Mouse (Mus musculus): ENCODE data around the gene Nod2. TPM values are rescaled to one million over a fixed set of nuclear protein-coding genes. Genes with fewer than 3 reads are reported as not detected.
"Not testable (repeated sequence)": the region's sequence is repeated elsewhere in the genome, so short reads cannot be mapped to it uniquely, and the experiment has no call there.

Gene Nod2
- polyA plus RNA-seq, 1 experiment from 2014 or later, result 0.20 TPM

DNA sequence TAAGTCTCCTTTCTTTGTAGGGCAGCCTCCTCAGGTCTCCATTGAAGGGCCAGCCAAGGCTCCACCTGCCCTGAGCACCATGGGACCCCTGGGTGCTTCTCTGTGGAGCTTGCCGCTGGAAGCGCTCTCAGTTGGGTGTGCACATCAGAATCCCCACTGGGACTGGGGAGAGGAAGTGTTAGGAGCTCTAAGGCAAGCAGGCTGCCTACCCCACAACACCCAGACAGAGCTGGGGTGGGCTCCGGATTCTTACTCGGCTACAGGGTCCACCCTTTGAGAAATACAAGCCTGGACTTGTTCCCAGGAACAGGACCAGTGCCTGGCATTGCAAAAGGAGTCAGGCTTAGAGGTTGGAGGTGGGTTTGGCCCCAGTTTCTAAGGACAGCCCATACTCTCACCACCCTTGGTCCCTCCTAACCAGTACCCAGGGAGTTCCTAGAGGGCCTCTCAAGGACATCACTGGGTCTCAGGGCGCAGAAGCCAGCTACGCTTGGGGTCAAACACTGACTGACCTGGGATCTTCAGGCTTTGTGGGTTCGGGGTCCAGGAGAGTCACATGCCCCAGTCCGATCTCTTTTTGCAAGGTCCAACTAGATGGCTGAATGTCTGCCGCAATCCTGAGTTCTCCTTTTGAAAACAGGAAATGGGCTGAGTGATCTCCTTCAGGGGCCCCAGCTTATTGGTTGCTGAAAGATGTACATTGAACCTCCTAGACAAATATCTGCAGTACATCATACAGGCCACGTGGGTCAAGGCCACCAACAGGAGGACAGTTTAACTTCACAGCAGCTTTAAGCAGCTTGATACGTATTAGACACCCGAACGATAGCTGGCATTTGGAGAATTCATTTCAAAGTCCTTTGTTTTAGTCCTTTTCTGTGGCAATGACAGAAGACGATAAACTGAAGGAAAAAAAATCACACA, 11.4 kb upstream of the Nod2 start, which contains the start of gene Snx20:
TSS of gene Snx20 (minus strand) at position 655 of the 924 bp plus-strand sequence.
- no peaks in the 10 kb centered on the region for H3K4me1 ChIP-seq
- no peak within 1 kb of the TSS for H3K4me2 ChIP-seq (replicated peaks)
- WGBS, result 88% methylated on average over 14 of the region's 14 CpGs
- no peaks in the 10 kb centered on the region for H3K9me3 ChIP-seq
- no peaks in the 10 kb centered on the region for H3K27me3 ChIP-seq
- no peak for ATAC-seq (replicated peaks)
- H3K9ac ChIP-seq (replicated peaks), result no peak within 1 kb of the TSS
- no peak within 1 kb of the TSS for H3K27ac ChIP-seq (replicated peaks)
- H3K4me3 ChIP-seq, result no peak within 1 kb of the TSS
- no peaks in the 10 kb centered on the region for H3K36me3 ChIP-seq

DNA sequence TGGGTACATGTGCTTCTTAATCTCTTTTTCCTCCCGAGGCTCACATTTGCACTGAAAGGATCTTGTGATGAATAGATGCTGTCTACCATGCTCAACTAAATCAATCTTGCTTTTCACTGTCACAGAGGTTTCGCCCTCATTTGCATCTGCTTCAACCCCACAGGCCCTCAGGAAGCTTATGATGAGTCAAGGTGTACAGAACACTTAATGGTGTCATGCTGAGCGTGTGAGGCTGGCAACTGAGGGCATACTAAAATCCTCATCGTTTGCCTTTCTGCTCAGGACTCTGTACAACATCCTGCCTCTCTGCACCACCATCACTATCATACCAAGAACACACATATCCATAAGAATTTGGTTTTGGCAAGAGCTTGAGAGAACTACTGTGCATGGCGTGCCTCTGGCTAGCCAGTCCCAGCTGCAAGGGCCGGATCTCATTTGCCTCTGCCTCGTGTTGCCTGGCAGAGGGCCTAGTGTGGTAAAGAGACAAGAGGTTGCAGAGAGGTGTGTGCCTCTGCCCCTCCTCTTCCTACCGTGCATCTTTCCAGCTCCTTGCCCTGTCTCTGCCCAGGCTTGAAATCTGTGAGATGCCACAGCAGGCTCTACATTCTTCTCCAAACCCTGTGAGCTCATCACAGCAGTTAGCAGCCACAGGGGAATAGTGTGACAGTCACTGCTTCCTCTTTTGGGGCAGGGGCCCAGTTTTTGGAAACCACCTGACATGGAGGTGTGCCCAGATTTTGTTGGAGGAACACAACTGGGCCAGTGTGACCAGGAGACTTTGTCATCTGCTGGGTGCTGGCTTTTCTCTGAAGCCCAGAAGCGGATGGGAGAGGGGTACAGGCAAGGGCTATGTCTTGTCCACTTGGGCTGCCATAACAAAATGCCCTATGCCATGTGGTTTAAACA, 9.8 kb upstream of the Nod2 start:
- Histone ChIP-seq H3K27ac (replicated peaks) (no peak overlapping the region), H3K9ac (replicated peaks) (no peak overlapping the region)
- WGBS, result 61% methylated on average over 9 of the region's 9 CpGs

DNA sequence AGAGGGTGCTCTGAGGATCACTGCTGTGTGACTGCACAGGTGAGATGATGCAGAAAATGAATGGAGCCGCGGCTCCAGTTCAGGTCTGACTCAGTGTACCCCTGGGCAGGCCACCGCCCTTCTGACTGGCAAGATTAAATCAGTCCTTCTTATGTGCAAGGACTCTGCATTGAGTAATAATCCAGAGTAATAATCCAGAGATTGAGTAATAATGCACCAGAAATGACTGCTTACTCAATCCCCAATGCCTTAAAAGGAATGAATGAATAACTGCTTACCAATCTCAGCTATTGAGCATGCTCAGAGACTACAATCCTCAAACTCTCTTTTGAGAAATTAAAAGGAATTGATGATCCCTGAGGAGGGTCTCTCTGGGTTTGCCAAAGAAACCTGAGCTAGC, 8.2 kb upstream of the Nod2 start:
- 96% methylated on average over 3 of the region's 3 CpGs for WGBS
- ATAC-seq (replicated peaks), result no peak
- no peak overlapping the region for H3K4me3 ChIP-seq

More for the DNA sequence above, 9.8 kb upstream of the Nod2 start:
- no peaks in the 10 kb centered on the region for H3K4me1 ChIP-seq
- ATAC-seq (replicated peaks), result no peak
- no peaks in the 10 kb centered on the region for H3K36me3 ChIP-seq
- no peaks in the 10 kb centered on the region for H3K9me3 ChIP-seq
- no peak overlapping the region for H3K4me3 ChIP-seq
- H3K27me3 ChIP-seq, result no peaks in the 10 kb centered on the region
- no peak overlapping the region for H3K4me2 ChIP-seq (replicated peaks)

DNA sequence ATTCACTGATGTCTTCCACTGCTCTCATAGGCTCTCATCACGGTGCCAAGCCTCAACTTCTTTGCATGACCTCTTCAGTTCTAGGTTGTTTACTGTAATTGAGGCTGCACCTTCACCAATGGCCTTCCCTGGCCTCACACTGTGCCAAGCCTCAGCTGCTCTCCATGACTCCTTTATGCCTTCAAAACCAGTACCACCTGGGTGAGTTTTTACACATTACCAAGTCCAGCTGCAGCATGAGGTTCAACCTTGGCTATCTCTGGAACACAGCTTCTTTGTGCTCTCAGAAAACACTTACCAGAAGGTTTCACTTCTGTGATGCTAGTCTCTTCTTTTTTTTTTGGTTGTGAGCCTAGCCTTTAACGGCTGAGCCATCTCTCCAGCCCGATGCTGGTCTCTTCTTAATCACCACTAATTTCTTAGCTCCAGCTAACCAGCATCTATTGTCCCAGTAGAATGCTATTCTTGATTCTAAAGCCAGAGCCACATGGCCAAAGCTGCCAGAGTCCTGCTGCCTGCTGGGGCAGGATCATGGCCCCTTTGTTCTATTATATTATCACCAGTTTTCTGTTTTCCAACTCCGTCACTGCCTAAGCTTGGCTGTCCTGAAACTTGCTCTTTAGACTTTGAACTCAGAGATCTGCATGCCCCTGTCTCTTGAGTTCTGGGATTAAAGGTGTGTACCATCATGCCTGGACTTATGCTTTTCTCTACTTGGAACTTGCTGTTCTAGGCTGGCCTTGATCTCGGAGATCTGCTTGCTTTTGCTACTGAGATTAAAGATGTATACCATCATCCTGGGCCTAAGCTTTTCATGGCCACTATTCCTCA, 4.2 kb upstream of the Nod2 start:
- no peak for ATAC-seq (replicated peaks)
- Histone ChIP-seq H3K9ac (replicated peaks) (no peak overlapping the region), H3K4me3 (no peak overlapping the region), H3K9me3 (no peaks in the 10 kb centered on the region), H3K4me2 (replicated peaks) (no peak overlapping the region), H3K27me3 (no peaks in the 10 kb centered on the region), H3K36me3 (no peaks in the 10 kb centered on the region), H3K27ac (replicated peaks) (no peak overlapping the region), H3K4me1 (peaks cover 6% of the 10 kb centered on the region)
- WGBS, result 36% methylated on average over 5 of the region's 5 CpGs

More for the DNA sequence above, 8.2 kb upstream of the Nod2 start:
- no peak overlapping the region for H3K27ac ChIP-seq (replicated peaks)
- no peaks in the 10 kb centered on the region for H3K36me3 ChIP-seq
- H3K4me2 ChIP-seq (replicated peaks), result no peak overlapping the region
- no peaks in the 10 kb centered on the region for H3K27me3 ChIP-seq
- H3K9ac ChIP-seq (replicated peaks), result no peak overlapping the region
- no peaks in the 10 kb centered on the region for H3K4me1 ChIP-seq
- no peaks in the 10 kb centered on the region for H3K9me3 ChIP-seq

DNA sequence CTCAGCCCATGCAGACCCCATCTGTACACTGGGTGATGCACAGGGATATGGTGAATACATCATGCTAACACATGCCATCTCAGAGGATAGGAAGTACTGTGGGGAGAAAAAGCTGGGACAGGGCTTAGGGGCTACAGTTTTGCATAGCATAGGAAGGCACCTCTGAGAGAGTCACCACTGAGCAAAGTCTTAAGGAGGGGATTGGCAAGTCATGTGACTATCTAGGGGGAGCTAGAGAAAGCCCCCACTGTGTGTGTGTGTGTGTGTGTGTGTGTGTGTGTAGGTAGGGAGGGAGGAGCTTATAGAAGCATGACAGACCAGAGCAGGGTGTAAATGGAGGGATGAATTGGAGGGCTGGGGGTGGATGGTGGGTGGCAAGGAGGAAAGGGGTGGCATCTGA, 1.2 kb downstream of the Nod2 start:
- H3K9ac ChIP-seq (replicated peaks), result no peak overlapping the region
- no peak overlapping the region for H3K4me2 ChIP-seq (replicated peaks)
- no peak overlapping the region for H3K4me3 ChIP-seq
- H3K36me3 ChIP-seq, result no peaks in the 10 kb centered on the region
- H3K27me3 ChIP-seq, result 0 out of 2 replicates have a peak, but pooled peaks cover 3% of the 10 kb centered on the region
- no peak overlapping the region for H3K27ac ChIP-seq (replicated peaks)
- no peak for ATAC-seq (replicated peaks)
- peaks cover 6% of the 10 kb centered on the region for H3K4me1 ChIP-seq
- no peaks in the 10 kb centered on the region for H3K9me3 ChIP-seq

DNA sequence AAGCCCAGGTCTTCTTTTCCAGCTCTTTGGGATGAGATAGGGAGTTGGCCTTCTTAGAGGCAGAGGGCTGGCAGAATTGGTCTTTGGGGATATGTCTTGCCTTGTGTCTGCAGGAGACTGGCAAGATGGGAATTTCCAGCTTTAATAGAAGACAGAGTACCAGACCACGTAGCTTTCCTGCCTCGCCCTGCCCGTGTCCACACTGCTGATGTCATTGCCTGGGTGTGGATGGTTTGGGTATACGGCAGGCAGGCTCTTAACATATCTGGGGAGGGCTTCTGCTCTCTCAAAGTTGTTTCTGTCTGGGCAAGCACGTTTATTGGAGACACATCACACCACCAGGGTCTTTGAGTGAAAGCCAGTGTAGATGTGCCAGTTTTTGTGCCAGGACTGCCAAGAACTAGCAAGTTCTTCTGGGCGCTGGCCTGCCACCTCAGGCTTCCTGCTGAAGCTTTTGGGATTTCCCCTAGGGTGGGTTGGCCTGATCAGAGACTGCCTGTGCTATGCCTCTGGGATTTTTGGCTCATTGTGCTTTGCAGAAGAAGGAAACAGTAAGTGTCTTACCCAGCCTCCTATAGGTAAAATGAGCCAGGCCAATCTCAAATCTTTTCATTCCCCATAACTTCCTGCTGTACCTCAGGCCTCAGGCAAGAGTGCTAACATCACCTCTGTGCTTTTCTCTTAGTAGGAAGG, 3.0 kb downstream of the Nod2 start:
- WGBS, result 77% methylated on average over 6 of the region's 6 CpGs
- no peak for ATAC-seq (replicated peaks)
- no peak overlapping the region for H3K4me3 ChIP-seq
- H3K4me1 ChIP-seq, result peaks cover 6% of the 10 kb centered on the region
- H3K27me3 ChIP-seq, result 0 out of 2 replicates have a peak, but pooled peaks cover 3% of the 10 kb centered on the region
- H3K9me3 ChIP-seq, result no peaks in the 10 kb centered on the region
- no peak overlapping the region for H3K4me2 ChIP-seq (replicated peaks)
- H3K27ac ChIP-seq (replicated peaks), result no peak overlapping the region
- no peaks in the 10 kb centered on the region for H3K36me3 ChIP-seq
- no peak overlapping the region for H3K9ac ChIP-seq (replicated peaks)

DNA sequence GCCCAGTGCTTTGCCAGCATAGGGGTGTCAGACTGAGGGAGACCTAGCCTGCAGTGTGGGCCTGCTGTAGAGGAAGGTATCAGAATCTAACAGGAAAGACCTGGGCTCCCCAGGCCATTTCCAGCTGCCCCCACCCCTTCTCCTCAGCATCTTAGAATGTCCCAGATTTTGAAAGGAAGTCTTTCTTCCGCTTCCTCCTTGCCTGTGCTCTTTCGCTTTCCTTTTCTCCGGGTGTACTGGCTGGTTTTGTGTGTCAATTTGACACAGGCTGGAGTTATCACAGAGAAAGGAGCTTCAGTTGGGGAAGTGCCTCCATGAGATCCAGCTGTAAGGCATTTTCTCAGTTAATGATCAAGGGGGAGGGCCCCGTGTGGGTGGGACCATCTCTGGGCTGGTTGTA, 4.0 kb downstream of the Nod2 start:
- not testable (repeated sequence) for H3K36me3 ChIP-seq; H3K4me2 ChIP-seq (replicated peaks); H3K4me1 ChIP-seq; H3K27ac ChIP-seq (replicated peaks); H3K27me3 ChIP-seq; ATAC-seq (replicated peaks); H3K9ac ChIP-seq (replicated peaks); H3K4me3 ChIP-seq; H3K9me3 ChIP-seq
- 69% methylated on average over 4 of the region's 4 CpGs for WGBS

DNA sequence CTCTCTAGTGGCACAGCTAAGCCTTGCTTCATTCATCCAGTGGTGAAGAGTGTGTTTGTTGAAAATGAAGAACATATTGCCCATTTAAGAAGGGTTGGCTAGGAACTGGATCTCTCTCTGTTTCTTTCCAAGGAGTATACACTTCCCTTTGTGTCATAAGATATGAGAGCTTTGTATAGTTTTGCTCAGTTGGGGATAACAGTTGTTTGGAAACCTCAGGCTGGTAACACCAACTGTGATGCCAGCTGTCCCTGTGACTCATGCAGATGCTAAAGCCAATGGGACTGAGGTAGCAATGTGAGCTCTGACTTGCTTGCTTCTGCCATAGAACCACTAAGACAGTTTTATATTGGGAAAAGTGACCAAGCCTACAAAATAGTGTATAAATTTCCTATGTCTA, 8.2 kb downstream of the Nod2 start:
- Histone ChIP-seq H3K9me3 (no peaks in the 10 kb centered on the region), H3K4me1 (no peaks in the 10 kb centered on the region), H3K9ac (replicated peaks) (no peak overlapping the region), H3K36me3 (no peaks in the 10 kb centered on the region), H3K27ac (replicated peaks) (no peak overlapping the region), H3K4me3 (no peak overlapping the region), H3K4me2 (replicated peaks) (no peak overlapping the region), H3K27me3 (0 out of 2 replicates have a peak, but pooled peaks cover 3% of the 10 kb centered on the region)
- ATAC-seq (replicated peaks), result no peak

DNA sequence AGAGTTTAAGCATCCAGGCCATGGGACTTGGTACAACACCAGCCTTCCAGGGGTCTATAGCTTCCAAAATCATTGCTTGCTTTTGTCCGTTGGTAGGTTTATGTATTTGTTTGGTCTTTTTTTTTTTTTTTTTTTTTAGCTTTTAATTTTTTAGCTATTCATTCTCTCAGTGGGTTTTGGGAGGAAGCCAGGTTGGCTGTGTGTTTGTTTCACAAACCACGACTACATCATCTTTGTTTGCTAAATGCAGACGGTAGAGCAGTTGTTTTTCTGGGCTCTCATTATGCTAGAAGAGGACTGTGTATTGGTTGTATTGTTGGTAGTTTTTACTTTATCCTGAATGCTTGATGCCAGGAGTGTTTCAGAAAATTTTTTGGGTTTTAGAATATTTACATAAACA, 12.8 kb downstream of the Nod2 start:
- no peak overlapping the region for H3K27ac ChIP-seq (replicated peaks)
- H3K36me3 ChIP-seq, result no peaks in the 10 kb centered on the region
- no peaks in the 10 kb centered on the region for H3K9me3 ChIP-seq
- H3K4me3 ChIP-seq, result no peak overlapping the region
- H3K9ac ChIP-seq (replicated peaks), result no peak overlapping the region
- 45% methylated on average over 3 of the region's 3 CpGs for WGBS
- no peak overlapping the region for H3K4me2 ChIP-seq (replicated peaks)
- H3K27me3 ChIP-seq, result no peaks in the 10 kb centered on the region
- H3K4me1 ChIP-seq, result no peaks in the 10 kb centered on the region
- ATAC-seq (replicated peaks), result no peak

DNA sequence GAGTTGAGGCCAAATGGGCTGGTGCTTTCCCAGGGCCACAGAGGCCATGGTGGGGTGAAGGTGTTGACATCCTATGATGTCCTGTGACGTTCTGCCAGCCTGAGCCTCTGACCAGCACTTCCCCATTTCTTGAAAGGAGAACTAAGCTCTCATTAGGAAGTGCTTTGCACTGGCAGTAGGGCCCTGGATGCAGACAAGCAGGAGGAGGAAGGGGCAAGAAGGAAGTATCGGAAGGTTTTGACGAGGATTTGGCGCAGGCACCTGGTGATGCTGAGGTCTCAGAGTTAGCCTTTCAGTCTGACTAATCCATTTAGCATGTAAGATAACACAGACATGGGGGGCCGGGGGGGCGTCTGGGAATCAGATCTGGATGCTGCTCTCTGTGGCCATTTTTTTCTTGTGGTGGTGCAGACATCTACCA, 15.3 kb downstream of the Nod2 start:
- Histone ChIP-seq H3K27me3 (no peaks in the 10 kb centered on the region), H3K4me1 (no peaks in the 10 kb centered on the region), H3K36me3 (no peaks in the 10 kb centered on the region), H3K4me3 (no peak overlapping the region), H3K27ac (replicated peaks) (no peak overlapping the region), H3K9me3 (no peaks in the 10 kb centered on the region), H3K4me2 (replicated peaks) (no peak overlapping the region), H3K9ac (replicated peaks) (no peak overlapping the region)
- ATAC-seq (replicated peaks), result no peak
- WGBS, result 82% methylated on average over 6 of the region's 6 CpGs

DNA sequence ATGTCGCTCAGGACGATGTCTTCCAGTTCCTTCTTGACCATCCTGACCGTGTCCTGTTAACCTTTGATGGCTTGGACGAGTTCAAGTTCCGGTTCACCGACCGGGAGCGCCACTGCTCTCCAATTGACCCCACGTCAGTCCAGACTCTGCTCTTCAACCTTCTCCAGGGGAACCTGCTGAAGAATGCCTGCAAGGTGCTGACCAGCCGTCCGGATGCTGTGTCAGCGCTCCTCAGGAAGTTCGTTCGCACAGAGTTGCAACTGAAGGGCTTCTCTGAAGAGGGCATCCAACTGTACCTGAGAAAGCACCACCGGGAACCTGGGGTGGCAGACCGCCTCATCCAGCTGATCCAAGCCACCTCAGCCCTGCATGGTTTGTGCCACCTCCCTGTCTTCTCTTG, 17.0 kb downstream of the Nod2 start:
- Histone ChIP-seq H3K4me2 (replicated peaks) (no peak overlapping the region), H3K4me1 (peaks cover 12% of the 10 kb centered on the region), H3K9ac (replicated peaks) (no peak overlapping the region), H3K27me3 (no peaks in the 10 kb centered on the region), H3K36me3 (no peaks in the 10 kb centered on the region), H3K4me3 (no peak overlapping the region), H3K27ac (replicated peaks) (no peak overlapping the region), H3K9me3 (no peaks in the 10 kb centered on the region)
- no peak for ATAC-seq (replicated peaks)
- WGBS, result 85% methylated on average over 16 of the region's 16 CpGs
